Comparison of ENCODE assay signal across 44 mouse cellular contexts in the genomic region with DNA sequence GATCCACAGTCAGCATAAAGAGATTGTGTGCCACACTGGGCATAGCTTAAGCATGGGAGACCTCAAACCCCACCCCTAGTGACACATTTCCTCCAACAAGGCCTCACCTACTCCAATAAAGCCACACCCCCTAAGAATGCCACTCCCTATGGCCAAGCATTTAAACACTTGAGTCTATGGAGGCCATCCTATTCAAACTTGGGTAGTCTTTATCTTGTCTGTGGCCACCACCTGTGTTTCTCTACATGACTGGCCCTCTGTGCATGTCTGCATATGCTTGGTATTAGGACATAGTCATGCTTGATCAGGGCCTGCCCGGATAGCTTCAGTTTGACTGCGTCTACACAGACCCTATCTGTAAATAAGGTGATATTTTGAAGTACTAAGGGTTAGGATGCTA. TPM values are rescaled to one million over a fixed set of nuclear protein-coding genes. Genes with fewer than 3 reads are reported as not detected.
DNase-seq lines count a peak whose midpoint lies in the region; ATAC-seq and TF ChIP-seq lines count a peak whose summit lies in the region.
"Had no signal": no experiment of that assay in that cellular context is flagged by ENCODE, and none has a peak within 500 bp of the region (broad histone marks: within the 10 kb centered on the region; RNA-seq: fewer than 3 reads in every experiment).

No protein-coding gene starts in this region.

- no peaks in the 10 kb centered on the region for H3K9me3 ChIP-seq in liver, embryonic 14.5 days (ENCODE audit: control insufficient read depth, low read length)
- H3K9me3 ChIP-seq in midbrain, embryonic 11.5 days (ENCODE audit: control insufficient read depth, low read length), result no peaks in the 10 kb centered on the region
- H3K9me3 ChIP-seq: embryonic facial prominence, embryonic 13.5 days; forebrain, embryonic 12.5 days; heart, embryonic 10.5 days; heart, embryonic 15.5 days; hindbrain, embryonic 15.5 days; limb, embryonic 13.5 days; midbrain, embryonic 10.5 days; neural tube, embryonic 12.5 days had no signal

- no peak overlapping the region for H3K4me3 ChIP-seq in liver, embryonic 14.5 days (ENCODE audit: insufficient read depth in 1 of 2, low read depth in 2 of 2, low read length in 2 of 2)
- H3K4me3 ChIP-seq in midbrain, embryonic 11.5 days (ENCODE audit: low read depth, low read length), result no peak overlapping the region
- H3K4me3 ChIP-seq: embryonic facial prominence, embryonic 13.5 days; erythroblast, embryonic 14.5 days; forebrain, embryonic 12.5 days; heart, embryonic 10.5 days; heart, embryonic 15.5 days; hindbrain, embryonic 15.5 days; layer of hippocampus, adult 2 months; left cerebral cortex, adult 2 months; limb, embryonic 13.5 days; midbrain, embryonic 10.5 days; myocyte; neural tube, embryonic 12.5 days had no signal

- peak; percentile 56; the same call in 1 of the 2 replicates for TF ChIP-seq EP300 in liver, embryonic 14.5 days (IDR thresholded peaks at IDR 0.05; ENCODE audit: low read depth)

- peak; percentile 48 for DNase-seq in c-Kit-positive CD71-positive TER-119-negative erythroid progenitor cells, embryonic 14.5 days (ENCODE audit: low read depth)
- peak in 2 of 3 experiments; percentile 44 to 63 for DNase-seq in liver, embryonic 14.5 days (ENCODE audit: low read depth in 3 of 3, low spot score in 3 of 3)
- no peak for DNase-seq in right cerebral cortex, postnatal 14 days
- DNase-seq in midbrain, embryonic 11.5 days (ENCODE audit: low spot score, missing footprints), result no peak
- no peak for DNase-seq in ovary, postnatal 36 days (ENCODE audit: low spot score)
- DNase-seq: adrenal gland, postnatal 10 days; cerebellum, adult 11-12 months; cerebellum, postnatal 10 days; forebrain, postnatal 0 days; gastrocnemius, postnatal 10 days; kidney, adult 2 months; kidney, postnatal 36 days; lung, adult 2 months; lung, postnatal 10 days; right cerebral cortex, postnatal 25 days; spleen, adult 18-20 months; thymus, adult 18-20 months; thymus, postnatal 25 days had no signal

- H3K27ac ChIP-seq in liver, embryonic 14.5 days, result no peak overlapping the region
- H3K27ac ChIP-seq in midbrain, embryonic 11.5 days (ENCODE audit: low read depth, low read length), result no peak overlapping the region
- H3K27ac ChIP-seq: embryonic facial prominence, embryonic 13.5 days; forebrain, embryonic 12.5 days; heart, embryonic 10.5 days; heart, embryonic 15.5 days; hindbrain, embryonic 15.5 days; layer of hippocampus, adult 2 months; left cerebral cortex, adult 2 months; limb, embryonic 13.5 days; macrophage; midbrain, embryonic 10.5 days; neural tube, embryonic 12.5 days had no signal

- peak; percentile 34 for ATAC-seq in granulocyte monocyte progenitor cell, adult 5-6 weeks (replicated peaks; ENCODE audit: poor library complexity, severe bottlenecking)
- ATAC-seq in liver, embryonic 14.5 days (ENCODE audit: insufficient read depth), result peak; percentile 67
- ATAC-seq in megakaryocyte-erythroid progenitor cell, adult 5-6 weeks (replicated peaks; ENCODE audit: low FRiP score, low TSS enrichment, poor library complexity, severe bottlenecking), result peak; percentile 48; the same call in 1 of the 2 replicates
- no peak for ATAC-seq in midbrain, embryonic 11.5 days (ENCODE audit: low FRiP score)
- ATAC-seq: forebrain, postnatal 0 days; inflammation-experienced regulatory T-cells, adult 6 months had no signal

- H3K4me1 ChIP-seq in liver, embryonic 14.5 days (replicated peaks; ENCODE audit: control insufficient read depth in 2 of 2, insufficient read depth in 2 of 2, low read length in 1 of 2), result peaks cover 54 to 61% of the 10 kb centered on the region in 2 experiments
- H3K4me1 ChIP-seq in midbrain, embryonic 11.5 days (ENCODE audit: control insufficient read depth, insufficient read depth, low read length), result peaks cover 9% of the 10 kb centered on the region
- H3K4me1 ChIP-seq: hindbrain, embryonic 15.5 days; neural tube, embryonic 12.5 days had no signal

- H3K4me2 ChIP-seq in liver, embryonic 14.5 days (ENCODE audit: low read depth), result no peak overlapping the region
- no peak overlapping the region for H3K4me2 ChIP-seq in midbrain, embryonic 11.5 days
- H3K4me2 ChIP-seq: embryonic facial prominence, embryonic 13.5 days; forebrain, embryonic 12.5 days; heart, embryonic 15.5 days; hindbrain, embryonic 15.5 days; limb, embryonic 13.5 days; neural tube, embryonic 12.5 days had no signal

- no peaks in the 10 kb centered on the region for H3K27me3 ChIP-seq in liver, embryonic 14.5 days (ENCODE audit: control insufficient read depth, insufficient read depth, low read length)
- H3K27me3 ChIP-seq in midbrain, embryonic 11.5 days (ENCODE audit: control insufficient read depth, insufficient read depth, low read length), result no peaks in the 10 kb centered on the region
- H3K27me3 ChIP-seq: CH12.LX; embryonic facial prominence, embryonic 13.5 days; heart, embryonic 15.5 days; hindbrain, embryonic 15.5 days; limb, embryonic 13.5 days; neural tube, embryonic 12.5 days had no signal

- no peak for TF ChIP-seq CTCF in liver, embryonic 14.5 days (IDR thresholded peaks at IDR 0.05; ENCODE audit: low read depth)

- WGBS in liver, embryonic 14.5 days (ENCODE audit: insufficient replicate concordance), result 60% methylated on average over 2 of the region's 2 CpGs
- 94% methylated on average over 2 of the region's 2 CpGs for WGBS in midbrain, embryonic 11.5 days

- H3K36me3 ChIP-seq in liver, embryonic 14.5 days (replicated peaks; ENCODE audit: control insufficient read depth, insufficient read depth, low read depth), result no peaks in the 10 kb centered on the region
- no peaks in the 10 kb centered on the region for H3K36me3 ChIP-seq in midbrain, embryonic 11.5 days (ENCODE audit: control insufficient read depth, insufficient read depth, low read length)
- H3K36me3 ChIP-seq: embryonic facial prominence, embryonic 13.5 days; forebrain, embryonic 12.5 days; heart, embryonic 10.5 days; heart, embryonic 15.5 days; hindbrain, embryonic 15.5 days; limb, embryonic 13.5 days; midbrain, embryonic 10.5 days; neural tube, embryonic 12.5 days had no signal

- no peak overlapping the region for H3K9ac ChIP-seq in liver, embryonic 14.5 days (replicated peaks)
- no peak overlapping the region for H3K9ac ChIP-seq in midbrain, embryonic 11.5 days (ENCODE audit: low read length)
- H3K9ac ChIP-seq: embryonic facial prominence, embryonic 13.5 days; forebrain, embryonic 12.5 days; forebrain, postnatal 0 days; heart, embryonic 15.5 days; hindbrain, embryonic 15.5 days; limb, embryonic 13.5 days; neural tube, embryonic 12.5 days had no signal

RNA-seq across cellular contexts. Expression of gene Lats2, which starts 2.5 kb away (rescaled TPM):
- 14.3 and 22.9 TPM in 2 replicates for total RNA-seq in granulocyte monocyte progenitor cell, adult 5-6 weeks (2014; fragmentation: Nextera tagmentation)
- 10.3 TPM in 2 replicates for total RNA-seq in granulocyte monocyte progenitor cell, adult 5-6 weeks (2017)
- 2.6 and 3.2 TPM in 2 replicates for polyA plus RNA-seq in liver, embryonic 14.5 days (2012; rRNA removed)
- polyA plus RNA-seq in liver, embryonic 14.5 days (2014; fragmentation: Nextera tagmentation; extraction: Ambion mirVana), result 3.9 and 4.1 TPM in 2 replicates
- total RNA-seq in megakaryocyte-erythroid progenitor cell, adult 5-6 weeks (2014; fragmentation: Nextera tagmentation), result 6.3 and 11.0 TPM in 2 replicates
- 2.4 and 3.2 TPM in 2 replicates for total RNA-seq in megakaryocyte-erythroid progenitor cell, adult 5-6 weeks (2017)
- 10.7 and 11.2 TPM in 2 replicates for polyA plus RNA-seq in midbrain, embryonic 11.5 days (2014; fragmentation: Nextera tagmentation; extraction: Ambion mirVana)

RNA-seq across cellular contexts. Expression of gene Gm49361, which starts 9.8 kb away (rescaled TPM):
- total RNA-seq in granulocyte monocyte progenitor cell, adult 5-6 weeks (2014; fragmentation: Nextera tagmentation), result not detected in 2 replicates
- total RNA-seq in granulocyte monocyte progenitor cell, adult 5-6 weeks (2017), result not detected in 2 replicates
- not detected in 2 replicates for polyA plus RNA-seq in liver, embryonic 14.5 days (2012; rRNA removed)
- polyA plus RNA-seq in liver, embryonic 14.5 days (2014; fragmentation: Nextera tagmentation; extraction: Ambion mirVana), result not detected in 2 replicates
- total RNA-seq in megakaryocyte-erythroid progenitor cell, adult 5-6 weeks (2014; fragmentation: Nextera tagmentation), result not detected in 2 replicates
- total RNA-seq in megakaryocyte-erythroid progenitor cell, adult 5-6 weeks (2017), result not detected in 2 replicates
- polyA plus RNA-seq in midbrain, embryonic 11.5 days (2014; fragmentation: Nextera tagmentation; extraction: Ambion mirVana), result not detected in 2 replicates
- total RNA-seq: CH12.LX; common myeloid progenitor, adult 5-6 weeks; ES-E14; forebrain, postnatal 0 days; gastrocnemius, postnatal 10 days; layer of hippocampus, postnatal 14 days; left cerebral cortex, postnatal 36 days; midbrain, postnatal 0 days had no signal
- polyA plus RNA-seq: C2C12; embryonic facial prominence, embryonic 13.5 days; forebrain, embryonic 12.5 days; forebrain, postnatal 0 days; gonadal fat pad, adult 2 months; heart, embryonic 10.5 days; heart, embryonic 15.5 days; hindbrain, embryonic 15.5 days; inflammation-experienced regulatory T-cells, adult 6 months; kidney, adult 2 months; kidney, embryonic 16.5 days; limb, embryonic 13.5 days; macrophage; midbrain, embryonic 10.5 days; midbrain, postnatal 0 days; myocyte; neural tube, embryonic 12.5 days; stomach, embryonic 16.5 days had no signal

RNA-seq across cellular contexts. Expression of gene Sap18, which starts 42.3 kb away (rescaled TPM):
- 82.0 and 298 TPM in 2 replicates for total RNA-seq in granulocyte monocyte progenitor cell, adult 5-6 weeks (2014; fragmentation: Nextera tagmentation)
- 29.6 and 87.7 TPM in 2 replicates for total RNA-seq in granulocyte monocyte progenitor cell, adult 5-6 weeks (2017)
- polyA plus RNA-seq in liver, embryonic 14.5 days (2012; rRNA removed), result 4.7 and 18.0 TPM in 2 replicates
- 6.0 and 13.3 TPM in 2 replicates for polyA plus RNA-seq in liver, embryonic 14.5 days (2014; fragmentation: Nextera tagmentation; extraction: Ambion mirVana)
- 172 and 187 TPM in 2 replicates for total RNA-seq in megakaryocyte-erythroid progenitor cell, adult 5-6 weeks (2014; fragmentation: Nextera tagmentation)
- 28.6 and 29.8 TPM in 2 replicates for total RNA-seq in megakaryocyte-erythroid progenitor cell, adult 5-6 weeks (2017)
- polyA plus RNA-seq in midbrain, embryonic 11.5 days (2014; fragmentation: Nextera tagmentation; extraction: Ambion mirVana), result 23.6 and 27.9 TPM in 2 replicates

Comparison
In these comparisons a context has a peak if more than half of its experiments do, and no peak if none do; other contexts are left out.
1. DNase-seq: peak in c-Kit-positive CD71-positive TER-119-negative erythroid progenitor cells, embryonic 14.5 days (single experiment) and liver, embryonic 14.5 days (2 of 3); none in right cerebral cortex, postnatal 14 days (single experiment), midbrain, embryonic 11.5 days (single experiment) and ovary, postnatal 36 days (single experiment).